Mouse (Mus musculus) stomach, embryonic 16.5 days (tissue): ENCODE measurements around the gene Ifngr2. TPM values are rescaled to one million over a fixed set of nuclear protein-coding genes. Genes with fewer than 3 reads are reported as not detected.

Experiments used
- ATAC-seq: fragments of 200-750 bp; cut with Nextera tagmentation; 2 replicates; pipeline ENCODE4 v1.8.0; 2017; ENCODE audit warnings: moderate number of reproducible peaks, moderate TSS enrichment; ENCODE audit not compliant: insufficient read depth, low FRiP score
- H3K27ac ChIP-seq: fragments of 300-500 bp; sonication (generic); 2 replicates; pipeline ENCODE4 v1.5.1; 2014; ENCODE audit warnings: low read length
- H3K27me3 ChIP-seq: fragments of 300-500 bp; sonication (generic); 2 replicates; pipeline ENCODE4 v1.6.1; 2014; ENCODE audit warnings: low read length, control low read depth, mixed read lengths; ENCODE audit not compliant: control insufficient read depth, insufficient read depth
- H3K36me3 ChIP-seq: fragments of 300-500 bp; sonication (generic); 2 replicates; pipeline ENCODE4 v1.6.1; 2014; ENCODE audit warnings: low read length; ENCODE audit not compliant: control insufficient read depth, insufficient read depth
- H3K4me1 ChIP-seq: fragments of 300-500 bp; sonication (generic); 2 replicates; pipeline ENCODE4 v1.6.1; 2014; ENCODE audit warnings: low read length, control low read depth, mixed read lengths; ENCODE audit not compliant: control insufficient read depth, insufficient read depth
- H3K4me2 ChIP-seq: fragments of 300-500 bp; sonication (generic); 2 replicates; pipeline ENCODE4 v1.6.1; 2014; ENCODE audit warnings: low read depth, low read length, mixed read lengths
- H3K4me3 ChIP-seq: fragments of 300-500 bp; sonication (generic); replicated peaks from 2 replicates; pipeline ENCODE4 v1.5.1; 2014; ENCODE audit warnings: mild to moderate bottlenecking, low read length
- H3K9ac ChIP-seq: fragments of 300-500 bp; sonication (generic); 2 replicates; pipeline ENCODE4 v1.6.1; 2014; ENCODE audit warnings: low read length
- H3K9me3 ChIP-seq: fragments of 300-500 bp; sonication (generic); replicated peaks from 2 replicates; pipeline ENCODE4 v1.6.1; 2016; ENCODE audit warnings: low read length, control low read depth; ENCODE audit not compliant: control insufficient read depth
- WGBS: fragments of 180-500 bp; shearing (Covaris S2); extraction: QIAGEN DNeasy Blood & Tissue Kit; methylation state at CpG from one replicate; pipeline ENCODE4 v1.1.7; 2014; 5-methylcytosine and 5-hydroxymethylcytosine counted together
- polyA plus RNA-seq: library from polyadenylated mRNA; unstranded; fragments of >200 nt; fragmentation: Nextera tagmentation; extraction: Ambion mirVana; gene quantifications from 2 replicates; pipeline ENCODE4 v1.2.1, GENCODE M21; 2015

Ifngr2 gene
- polyA plus RNA-seq, 1 experiment from 2014 or later, result 58.0 TPM

DNA sequence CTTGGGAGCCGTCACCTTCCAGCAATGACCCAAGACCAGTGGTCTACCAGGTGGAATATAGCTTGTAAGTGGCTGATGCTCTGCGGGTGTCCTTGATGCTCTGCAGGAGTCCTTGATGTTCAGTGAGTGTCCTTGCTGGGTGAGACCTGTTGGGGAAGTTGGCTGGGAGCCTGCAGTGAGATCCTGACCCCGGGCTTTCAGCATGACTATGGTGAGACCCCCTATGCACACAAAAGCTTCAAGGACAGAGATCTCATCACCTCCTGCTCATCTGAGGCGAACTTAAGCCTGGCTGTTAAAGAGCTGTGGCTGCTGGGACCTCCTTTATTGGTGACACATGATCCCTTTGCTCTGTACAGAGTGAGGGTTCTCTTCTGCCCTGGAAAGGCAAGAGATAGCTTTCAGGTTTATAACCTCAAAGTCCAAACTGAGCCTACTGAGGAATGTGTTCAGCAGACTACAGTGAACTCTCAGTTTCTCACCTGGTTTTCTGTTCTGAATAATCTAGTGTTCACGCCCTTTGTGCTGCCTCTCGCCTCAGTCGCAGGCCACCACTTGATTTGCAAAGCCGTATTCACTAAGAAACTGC, 8.2 kb downstream of the Ifngr2 start:
- Histone ChIP-seq H3K27me3 (no peaks in the 10 kb centered on the region), H3K4me3 (no peak overlapping the region), H3K27ac (no peak overlapping the region), H3K9me3 (no peaks in the 10 kb centered on the region), H3K9ac (no peak overlapping the region), H3K36me3 (peaks cover 10% of the 10 kb centered on the region; the same call in 1 of the 2 replicates), H3K4me2 (no peak overlapping the region), H3K4me1 (peaks cover 24% of the 10 kb centered on the region)
- WGBS, result 86% methylated on average over 8 of the region's 8 CpGs
- no peak for ATAC-seq

DNA sequence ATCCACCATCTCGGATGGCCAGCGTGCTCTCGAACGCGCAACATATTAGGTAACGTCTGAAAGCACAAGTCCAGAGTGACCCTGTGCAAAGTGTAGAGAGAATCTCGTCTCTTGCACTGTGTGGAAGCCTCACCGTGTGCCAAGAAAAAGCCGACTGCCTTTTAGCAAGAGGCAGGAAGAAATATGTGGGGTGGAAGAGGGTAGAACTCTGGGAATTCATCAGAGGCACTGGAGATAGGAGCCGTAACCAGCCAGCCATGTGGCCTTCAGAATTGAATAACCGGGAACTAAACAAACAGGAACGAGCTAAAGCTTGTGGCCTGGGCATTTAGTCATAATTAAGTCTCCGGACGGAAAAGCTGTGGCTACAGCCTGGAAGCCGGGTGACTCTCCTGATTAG, 9.8 kb downstream of the Ifngr2 start:
- no peak overlapping the region for H3K4me3 ChIP-seq
- 68% methylated on average over 15 of the region's 15 CpGs for WGBS
- ATAC-seq, result no peak
- H3K4me2 ChIP-seq, result no peak overlapping the region
- no peaks in the 10 kb centered on the region for H3K27me3 ChIP-seq
- H3K4me1 ChIP-seq, result peaks cover 18% of the 10 kb centered on the region
- H3K36me3 ChIP-seq, result peaks cover 10% of the 10 kb centered on the region; the same call in 1 of the 2 replicates
- no peak overlapping the region for H3K27ac ChIP-seq
- no peaks in the 10 kb centered on the region for H3K9me3 ChIP-seq
- H3K9ac ChIP-seq, result no peak overlapping the region

DNA sequence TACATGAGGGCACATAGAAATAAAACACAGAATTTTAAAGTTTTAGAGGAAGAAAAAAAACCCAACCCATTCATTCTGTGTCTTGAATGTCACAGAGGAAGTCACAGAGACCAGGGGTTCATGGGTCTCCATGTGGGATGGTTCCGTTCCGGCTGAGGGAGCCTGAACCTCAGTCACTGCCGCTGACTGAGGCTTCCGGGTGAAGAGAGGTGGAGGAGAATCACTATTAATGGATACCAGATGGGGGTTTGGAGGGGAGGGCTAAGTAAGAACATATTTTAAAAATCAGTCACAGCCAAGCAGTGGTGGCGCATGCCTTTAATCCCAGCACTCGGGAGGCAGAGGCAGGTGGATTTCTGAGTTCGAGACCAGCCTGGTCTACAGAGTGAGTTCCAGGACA, 10.3 kb downstream of the Ifngr2 start:
- H3K27ac ChIP-seq, result no peak overlapping the region
- 86% methylated on average over 7 of the region's 7 CpGs for WGBS
- H3K4me2 ChIP-seq, result no peak overlapping the region
- H3K9me3 ChIP-seq, result no peaks in the 10 kb centered on the region
- H3K9ac ChIP-seq, result no peak overlapping the region
- peaks cover 11% of the 10 kb centered on the region; the same call in 1 of the 2 replicates for H3K36me3 ChIP-seq
- no peak for ATAC-seq
- no peaks in the 10 kb centered on the region for H3K27me3 ChIP-seq
- H3K4me3 ChIP-seq, result no peak overlapping the region
- peaks cover 17% of the 10 kb centered on the region for H3K4me1 ChIP-seq

DNA sequence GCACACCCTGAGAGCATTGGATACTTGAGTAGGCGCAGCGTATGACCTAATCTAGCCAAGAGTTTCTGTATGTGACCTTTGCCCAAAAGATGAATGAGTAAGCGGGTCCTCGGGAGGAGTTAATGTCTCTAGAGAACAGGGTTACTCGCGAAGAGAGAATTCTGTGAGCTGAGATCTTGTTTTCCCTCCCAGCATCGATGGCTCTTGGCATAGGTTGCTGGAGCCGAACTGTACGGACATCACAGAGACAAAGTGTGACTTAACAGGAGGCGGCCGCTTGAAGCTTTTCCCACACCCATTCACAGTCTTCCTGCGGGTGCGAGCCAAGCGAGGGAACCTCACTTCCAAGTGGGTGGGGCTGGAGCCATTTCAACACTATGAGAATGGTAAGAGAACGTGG, 10.8 kb downstream of the Ifngr2 start:
- Histone ChIP-seq H3K9me3 (no peaks in the 10 kb centered on the region), H3K27ac (no peak overlapping the region), H3K9ac (no peak overlapping the region), H3K36me3 (peaks cover 16% of the 10 kb centered on the region; the same call in 1 of the 2 replicates), H3K4me2 (no peak overlapping the region), H3K27me3 (no peaks in the 10 kb centered on the region), H3K4me1 (peaks cover 17% of the 10 kb centered on the region), H3K4me3 (no peak overlapping the region)
- 84% methylated on average over 15 of the region's 15 CpGs for WGBS
- ATAC-seq, result no peak

DNA sequence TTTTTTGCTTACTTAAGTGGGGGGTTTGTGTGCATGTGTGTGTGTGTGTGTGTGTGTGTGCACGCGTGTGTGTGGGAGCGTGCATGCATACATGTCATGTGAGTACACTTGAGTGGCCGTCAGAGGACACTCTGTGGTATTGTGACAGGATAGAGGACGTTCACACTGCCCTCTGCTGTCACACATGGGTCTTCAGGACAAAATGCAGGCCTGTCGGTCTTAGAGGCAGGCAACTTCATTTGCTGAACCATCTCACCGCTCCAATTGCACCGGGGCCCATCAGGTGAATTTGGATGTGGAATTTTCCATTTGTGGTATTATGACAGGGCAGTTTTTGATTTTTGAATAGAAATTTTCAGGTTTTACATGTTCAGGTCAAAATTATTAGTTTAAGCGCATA, 14.2 kb downstream of the Ifngr2 start:
- H3K27ac ChIP-seq, result no peak overlapping the region
- H3K27me3 ChIP-seq, result no peaks in the 10 kb centered on the region
- WGBS, result 53% methylated on average over 9 of the region's 9 CpGs
- H3K4me2 ChIP-seq, result no peak overlapping the region
- H3K9ac ChIP-seq, result no peak overlapping the region
- no peak for ATAC-seq
- H3K36me3 ChIP-seq, result peaks cover 18% of the 10 kb centered on the region
- no peaks in the 10 kb centered on the region for H3K9me3 ChIP-seq
- H3K4me1 ChIP-seq, result peaks cover 4% of the 10 kb centered on the region; the same call in 1 of the 2 replicates
- no peak overlapping the region for H3K4me3 ChIP-seq

DNA sequence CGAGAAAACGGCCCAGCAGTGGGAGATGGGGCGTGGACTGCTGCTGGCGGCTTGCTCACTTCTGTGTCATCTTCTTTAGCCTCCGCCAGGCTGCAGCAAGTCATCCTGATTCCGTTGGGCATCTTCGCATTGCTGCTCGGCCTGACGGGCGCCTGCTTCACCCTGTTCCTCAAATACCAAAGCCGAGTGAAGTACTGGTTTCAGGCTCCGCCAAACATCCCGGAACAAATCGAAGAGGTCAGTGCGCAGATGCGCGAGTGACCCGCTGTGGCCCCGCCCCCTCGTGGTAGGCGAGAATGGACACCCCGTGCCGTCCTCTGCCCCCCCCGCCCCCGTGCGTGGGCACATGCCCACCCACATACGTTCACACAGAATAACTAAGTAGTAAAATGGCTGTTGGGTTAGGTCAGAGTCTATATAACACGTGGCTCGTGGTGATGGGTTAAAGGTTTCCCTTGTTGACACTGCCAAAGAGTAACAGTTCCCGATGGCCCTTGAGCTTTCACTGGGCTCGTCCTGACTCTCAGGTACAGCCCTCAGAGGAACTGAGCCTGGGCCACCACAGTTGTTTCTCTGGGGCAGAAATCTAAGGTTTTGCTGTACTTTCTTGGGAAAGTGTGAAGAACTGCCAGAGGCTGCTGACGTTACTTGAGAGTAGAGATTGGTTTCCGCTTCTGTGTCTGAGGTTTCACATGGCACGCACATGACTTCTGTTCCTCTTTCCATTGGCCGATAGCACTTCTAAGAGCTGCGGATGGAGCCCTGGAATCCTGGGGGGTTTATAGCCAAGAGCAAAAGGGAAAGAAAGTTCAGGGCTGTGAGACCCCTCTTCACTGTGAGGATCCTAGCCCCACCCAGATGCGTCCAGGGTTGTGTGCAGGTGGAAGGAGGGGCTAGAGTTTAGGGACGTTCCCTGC, 14.9 kb downstream of the Ifngr2 start:
- no peak for ATAC-seq
- H3K36me3 ChIP-seq, result peaks cover 18% of the 10 kb centered on the region
- no peak overlapping the region for H3K9ac ChIP-seq
- no peaks in the 10 kb centered on the region for H3K27me3 ChIP-seq
- 69% methylated on average over 38 of the region's 38 CpGs for WGBS
- H3K4me1 ChIP-seq, result no peaks in the 10 kb centered on the region
- H3K9me3 ChIP-seq, result no peaks in the 10 kb centered on the region
- no peak overlapping the region for H3K27ac ChIP-seq
- no peak overlapping the region for H3K4me3 ChIP-seq
- H3K4me2 ChIP-seq, result no peak overlapping the region

DNA sequence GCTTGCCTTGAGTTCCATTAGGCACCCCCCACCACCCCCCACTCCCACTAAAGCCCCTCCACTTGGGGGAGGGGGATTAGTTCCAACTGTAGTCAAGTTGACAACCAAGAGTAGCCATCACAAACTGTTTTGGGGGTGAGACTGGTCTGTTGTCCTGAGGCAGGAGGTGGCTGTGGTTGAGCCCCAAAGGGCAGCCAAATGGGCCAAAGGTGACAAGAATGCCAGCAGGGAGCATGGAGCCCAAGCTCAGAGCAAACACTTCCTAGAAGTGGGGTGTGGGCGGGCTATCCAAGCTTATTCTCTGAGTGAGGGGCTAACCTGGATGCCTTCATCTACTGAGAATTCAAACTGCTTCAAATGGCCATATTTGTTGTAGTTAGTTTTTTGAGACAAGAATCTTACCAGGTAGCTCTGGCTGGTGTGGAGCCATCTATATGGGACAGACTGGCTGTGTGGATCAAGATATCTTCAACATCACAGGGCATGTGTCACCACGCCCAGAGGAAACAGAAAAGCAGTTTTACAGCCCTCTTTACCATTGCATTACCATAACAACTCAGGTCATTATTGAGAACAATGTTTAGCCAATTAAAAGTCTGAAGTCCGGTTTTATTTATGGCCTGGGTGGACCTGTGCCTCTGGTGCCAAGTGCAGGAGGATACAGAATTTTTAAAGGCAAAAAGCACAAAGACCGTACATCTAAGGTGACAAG, 17.9 kb downstream of the Ifngr2 start:
- Histone ChIP-seq H3K4me3 (no peak overlapping the region), H3K27me3 (no peaks in the 10 kb centered on the region), H3K9me3 (no peaks in the 10 kb centered on the region), H3K36me3 (peaks cover 14% of the 10 kb centered on the region), H3K9ac (no peak overlapping the region), H3K4me2 (no peak overlapping the region), H3K27ac (no peak overlapping the region), H3K4me1 (no peaks in the 10 kb centered on the region)
- 75% methylated on average over 4 of the region's 4 CpGs for WGBS
- ATAC-seq, result 0 out of 2 replicates have a peak, but pooled peaks have one; percentile 18

DNA sequence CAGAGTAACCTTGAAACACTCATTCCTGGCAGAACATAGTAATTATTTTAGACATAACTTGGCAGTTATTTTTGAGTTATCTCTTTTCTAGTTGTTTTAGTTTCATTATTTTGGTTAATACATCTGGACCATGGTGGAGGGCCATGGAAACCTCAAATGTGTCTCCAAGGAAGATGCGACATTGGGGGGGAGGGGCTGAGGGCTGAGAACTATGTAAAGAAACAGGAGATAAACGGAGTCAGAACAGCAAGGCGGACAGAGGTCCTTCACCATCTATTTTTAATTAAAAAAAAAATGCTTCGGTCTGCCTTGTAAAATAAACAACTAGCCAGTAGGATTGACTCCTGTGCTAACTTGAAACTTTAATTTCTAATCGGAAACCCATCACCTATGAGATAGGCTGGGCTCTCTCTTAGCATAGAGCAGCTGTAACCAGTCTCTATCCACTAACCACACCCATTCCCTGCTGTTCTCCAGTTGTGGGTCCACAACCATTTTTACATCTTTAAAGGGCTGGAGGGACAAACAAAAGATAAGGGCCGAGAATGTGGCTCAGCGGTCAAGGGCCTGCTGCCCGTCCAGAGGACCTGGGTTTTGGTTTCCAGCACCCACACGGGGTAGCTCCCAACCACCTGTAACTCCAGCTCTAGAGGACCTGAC, 18.6 kb downstream of the Ifngr2 start:
- Histone ChIP-seq H3K9ac (no peak overlapping the region), H3K36me3 (peaks cover 14% of the 10 kb centered on the region), H3K4me3 (no peak overlapping the region), H3K4me2 (no peak overlapping the region), H3K4me1 (no peaks in the 10 kb centered on the region), H3K27me3 (no peaks in the 10 kb centered on the region), H3K27ac (no peak overlapping the region), H3K9me3 (no peaks in the 10 kb centered on the region)
- ATAC-seq, result no peak
- WGBS, result 60% methylated on average over 9 of the region's 9 CpGs
